Mouse (Mus musculus) ovary, adult 18-20 months (tissue): ENCODE measurements at regions not wholly inside any gene's neighbourhood (a gene's known extent, or its start where the extent isn't known, plus 50 kb on each side); places are given as distances from the start of the nearest gene placed in this dataset.

Experiments
- DNase-seq: peaks from one replicate; pipeline ENCODE4 v3.0.0; 2022; ENCODE audit warnings: low spot score, mixed read lengths

DNA sequence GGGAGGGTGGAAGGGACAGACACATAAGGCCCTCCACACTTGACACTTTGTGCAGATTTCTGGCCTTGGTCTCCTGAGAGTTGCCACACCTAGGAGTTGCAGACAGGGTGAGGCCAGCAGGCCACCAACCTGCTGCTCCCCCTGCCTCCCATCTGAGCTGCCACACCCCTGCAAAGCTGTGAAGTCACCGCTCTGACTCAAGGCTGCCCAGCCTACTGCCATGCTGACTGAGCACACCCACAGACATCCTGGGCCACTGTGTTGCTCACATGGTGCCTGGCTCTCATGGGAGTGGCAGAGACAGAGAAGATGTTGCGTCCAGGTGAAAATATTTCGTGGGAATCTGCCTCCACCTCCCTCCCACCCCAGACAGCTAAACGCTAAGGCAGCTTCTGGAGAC, 150.3 kb downstream of the Tfap2c start:
- DNase-seq, result no peak

DNA sequence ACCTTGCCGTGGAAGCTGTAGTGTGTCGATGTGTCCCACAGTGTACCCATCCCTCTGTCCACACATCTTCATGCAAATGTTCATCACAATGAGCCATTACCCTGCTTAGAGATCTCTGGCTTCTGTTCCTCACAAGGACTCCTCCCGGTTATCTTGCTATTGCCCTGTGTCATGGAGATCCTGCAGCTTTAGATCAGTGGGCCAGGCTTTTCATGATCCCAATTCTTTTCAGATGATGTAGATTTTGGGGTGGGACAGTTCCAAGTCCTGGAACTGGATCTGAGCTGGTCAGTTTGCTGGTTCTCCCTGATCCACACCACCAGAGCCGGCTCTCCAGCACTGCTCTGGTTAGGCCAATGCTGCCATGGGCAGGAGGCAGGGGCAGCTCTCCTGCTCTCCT, 161.2 kb downstream of the Tfap2c start:
- DNase-seq, result no peak

DNA sequence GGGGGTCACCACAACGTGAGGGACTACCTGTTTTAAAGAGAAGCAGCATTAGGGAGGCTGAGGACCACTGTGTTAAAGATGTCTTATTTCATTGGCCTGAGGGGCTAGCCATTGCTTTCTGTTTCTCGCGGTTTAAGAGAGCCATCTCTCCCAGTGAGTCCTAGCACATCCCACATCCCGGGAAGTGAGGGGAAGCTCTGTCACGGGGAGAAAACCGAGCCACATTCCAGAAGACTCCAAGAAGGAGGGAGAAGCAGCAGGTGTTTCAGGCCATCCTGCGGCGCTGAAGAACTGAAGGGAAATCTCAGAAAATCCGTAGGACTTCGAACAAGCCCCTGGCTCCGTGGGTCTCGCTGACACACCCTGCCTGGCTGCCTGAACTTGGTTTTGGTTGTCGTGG, 177.3 kb downstream of the Tfap2c start:
- no peak for DNase-seq

DNA sequence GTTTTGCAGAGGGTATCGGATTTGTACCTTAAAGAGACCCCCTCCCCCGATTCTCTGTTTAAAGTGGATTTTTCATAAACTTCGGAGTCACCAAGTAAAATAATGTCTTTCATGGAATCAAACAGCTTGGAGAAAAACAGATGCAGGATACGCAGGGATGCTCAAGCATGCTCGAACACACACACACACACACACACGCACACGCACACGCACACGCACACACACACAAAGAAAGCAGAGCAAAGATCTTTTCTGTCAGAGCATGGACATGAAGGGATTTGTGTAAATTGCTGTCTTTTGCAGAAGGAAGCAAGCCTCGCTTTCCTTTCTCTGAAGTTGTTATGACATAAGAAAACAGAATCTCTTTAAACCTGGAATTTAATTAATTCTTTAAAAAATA, 178.2 kb downstream of the Tfap2c start:
- no peak for DNase-seq

DNA sequence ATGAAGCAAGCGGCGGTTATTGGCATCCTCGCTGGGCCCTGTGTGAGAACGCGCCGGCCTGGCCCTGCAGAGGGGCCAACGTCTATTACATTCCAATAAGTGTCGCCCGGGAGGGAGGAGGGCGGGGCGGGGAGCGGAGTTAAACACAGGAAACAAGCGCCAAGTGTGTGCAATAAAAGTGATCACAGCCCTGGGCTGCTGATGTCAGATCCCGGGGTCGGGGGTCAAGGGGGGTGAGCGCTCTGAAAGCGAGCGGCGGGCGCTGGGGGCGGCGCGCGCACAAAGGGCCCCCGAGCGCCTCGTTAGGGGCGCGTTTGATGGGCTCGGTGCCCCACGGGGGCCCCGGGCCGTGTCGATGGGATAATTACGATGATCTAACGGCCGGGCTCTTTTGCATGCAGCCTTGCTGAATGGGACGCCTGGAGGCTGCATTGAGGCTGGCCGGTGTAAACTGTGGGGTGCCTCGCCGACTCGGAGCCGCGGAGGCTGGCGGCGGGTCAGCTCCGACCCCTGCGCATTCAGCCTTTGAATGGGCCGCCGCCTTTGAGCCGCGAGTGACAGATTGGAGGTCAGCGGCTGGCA, 178.9 kb downstream of the Tfap2c start:
- no peak for DNase-seq

DNA sequence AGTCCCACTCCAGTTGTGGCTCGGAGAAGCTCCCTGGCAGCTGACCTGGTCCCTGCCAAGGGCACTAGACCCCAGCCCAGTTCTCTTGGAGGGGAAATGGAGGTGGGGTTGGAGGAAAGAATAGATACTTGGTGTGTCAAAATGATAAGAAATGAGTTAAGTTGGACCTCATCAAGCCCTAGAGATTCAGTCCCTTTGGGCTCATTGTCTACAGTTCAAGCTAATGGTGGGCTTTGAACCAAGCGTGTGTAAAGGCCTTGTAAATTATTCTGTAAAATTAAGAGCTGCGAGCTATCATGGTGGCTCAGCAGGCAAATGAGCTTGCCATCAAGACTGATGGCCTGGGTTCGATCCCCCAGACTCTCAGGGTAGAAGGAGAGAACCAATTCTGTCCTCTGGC, 179.8 kb downstream of the Tfap2c start:
- no peak for DNase-seq

DNA sequence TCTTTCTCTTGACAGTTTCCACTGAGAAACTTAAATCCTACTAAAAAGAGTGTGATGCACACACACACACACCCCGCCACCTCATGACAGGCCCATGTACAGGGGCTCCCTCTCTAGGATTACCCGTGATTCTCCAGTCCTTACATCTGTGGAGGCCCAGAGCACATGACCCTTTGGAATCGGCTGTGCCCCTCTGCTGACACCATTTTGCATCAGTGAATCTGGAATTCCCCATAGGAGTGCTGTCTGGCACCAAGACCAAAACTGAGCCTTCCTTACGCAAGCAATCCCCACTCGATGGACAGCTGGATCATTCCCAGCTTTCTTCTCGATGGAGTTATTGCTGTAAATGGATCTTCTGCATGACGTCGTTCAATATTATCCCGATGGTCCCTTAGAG, 180.3 kb downstream of the Tfap2c start:
- DNase-seq, result no peak

DNA sequence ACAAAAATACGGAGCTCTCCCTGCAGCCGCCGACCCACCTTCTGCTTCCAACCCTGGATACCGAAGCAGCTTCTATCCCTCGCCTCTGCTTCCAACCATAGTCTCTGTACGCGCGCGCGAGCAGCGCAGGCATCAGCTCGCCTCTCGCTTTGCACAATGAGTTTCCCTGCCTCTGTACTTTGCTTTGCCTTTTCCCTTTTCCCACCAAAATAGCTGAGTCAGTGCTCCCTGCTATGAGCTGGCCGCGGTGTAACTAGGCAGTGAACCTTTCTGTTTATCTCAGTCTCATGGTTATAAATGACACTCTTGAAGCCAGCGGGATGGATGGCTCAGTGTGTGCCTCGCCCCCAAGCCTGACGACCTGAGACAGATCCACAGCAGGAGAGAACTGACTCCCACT, 182.0 kb downstream of the Tfap2c start:
- DNase-seq, result no peak

DNA sequence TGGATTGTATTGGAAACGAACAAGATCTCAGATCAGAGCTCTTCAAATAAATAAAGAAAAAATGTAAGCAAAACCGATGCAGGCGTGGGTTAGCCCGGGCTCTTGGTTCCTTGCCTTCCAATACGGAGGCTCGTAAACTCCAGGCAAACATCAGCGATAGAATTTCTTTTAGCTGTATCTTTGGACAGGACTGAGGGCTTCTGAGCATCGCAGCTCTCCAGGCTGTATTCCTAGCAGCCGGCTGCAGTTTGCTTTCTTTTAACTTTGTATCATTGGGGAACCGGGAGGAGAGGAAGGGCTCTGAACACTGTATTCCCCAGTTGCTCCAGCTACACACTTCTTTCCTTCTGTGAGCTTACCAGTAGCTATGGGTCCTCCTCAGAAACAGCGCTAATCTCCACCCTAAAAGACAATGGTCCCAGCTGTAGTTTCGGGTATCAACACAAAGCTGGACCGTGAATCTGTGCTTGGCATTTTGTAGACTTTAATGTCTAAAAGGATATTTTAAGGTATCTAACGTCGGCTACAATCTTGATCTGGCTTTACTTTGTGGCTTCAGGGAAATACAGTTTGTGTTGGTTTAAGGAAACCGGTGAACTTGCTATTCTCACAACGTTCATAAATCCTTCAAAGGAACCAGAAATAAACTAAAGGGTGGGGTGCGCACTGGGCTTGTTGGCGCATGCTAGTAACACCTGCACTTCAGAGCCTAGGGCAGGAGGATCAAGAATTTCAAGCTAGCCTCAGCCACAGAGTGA, 183.2 kb downstream of the Tfap2c start:
- no peak for DNase-seq

DNA sequence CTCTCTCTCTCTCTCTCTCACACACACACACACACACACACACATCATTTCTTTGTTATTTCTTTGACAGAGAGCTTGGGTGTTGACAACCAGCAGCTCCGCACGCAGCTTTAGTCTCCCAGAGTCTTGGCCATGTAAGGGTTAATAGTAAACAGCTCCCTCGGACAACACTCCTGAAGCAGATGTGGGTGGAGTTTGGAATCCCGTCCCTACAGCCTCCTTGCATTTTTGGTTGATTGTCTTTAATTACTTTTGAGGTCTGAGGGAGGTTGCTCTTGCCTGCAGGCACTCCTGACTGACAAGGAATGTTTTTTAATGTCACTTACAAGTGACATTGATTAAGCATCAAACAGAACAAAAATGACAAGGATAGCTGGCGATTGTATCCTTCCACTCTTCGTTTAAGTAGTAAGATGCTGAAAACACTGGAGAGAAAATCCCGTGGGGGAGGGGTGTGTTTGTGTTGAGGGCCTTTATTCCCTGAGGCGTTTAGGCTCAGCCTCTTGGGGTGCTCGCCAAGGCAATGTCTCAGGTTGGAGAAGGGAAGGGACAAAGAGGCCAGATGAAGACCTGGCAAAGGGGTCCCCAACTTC, 184.1 kb downstream of the Tfap2c start:
- no peak for DNase-seq

DNA sequence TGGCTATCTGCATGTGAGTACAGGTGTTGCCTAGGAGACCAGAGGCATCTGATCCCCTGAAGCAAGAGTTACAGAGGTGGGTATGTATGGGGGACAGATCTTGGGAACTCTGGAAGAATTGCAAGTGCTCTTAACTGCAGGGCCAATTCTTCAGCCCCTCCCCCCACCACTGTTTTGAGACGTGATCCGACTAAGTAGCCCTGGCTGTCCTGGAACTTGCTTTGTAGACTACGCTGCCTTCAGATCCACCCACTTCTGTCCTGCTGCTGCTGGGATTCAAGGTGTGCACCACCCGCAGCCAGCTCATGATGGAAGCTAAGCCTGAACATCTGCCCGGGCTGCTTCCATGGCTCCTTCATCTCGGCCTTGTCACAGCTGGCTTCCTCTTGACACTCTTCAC, 186.2 kb downstream of the Tfap2c start:
- no peak for DNase-seq

DNA sequence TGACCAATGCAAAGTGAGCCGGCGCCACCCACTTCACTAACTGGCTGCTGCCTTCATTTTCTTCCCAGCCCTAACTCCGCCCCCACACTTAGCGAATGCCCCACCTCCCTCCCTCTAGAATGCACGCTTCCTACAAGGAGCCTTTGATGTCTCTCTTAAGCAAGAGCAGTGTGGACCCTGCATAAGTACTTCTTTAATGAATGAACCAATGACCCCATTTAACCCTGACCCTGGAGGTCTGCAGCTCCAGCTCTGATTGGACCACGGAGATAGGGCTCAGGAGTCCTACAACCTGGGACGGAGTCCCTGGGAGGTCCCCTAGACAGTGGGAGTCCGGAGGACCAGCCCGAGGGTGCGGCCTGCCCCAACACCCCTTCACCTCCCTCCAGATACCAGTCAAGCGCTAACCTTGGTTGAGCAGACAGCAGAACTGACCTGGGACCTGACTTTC, 189.7 kb downstream of the Tfap2c start:
- no peak for DNase-seq

DNA sequence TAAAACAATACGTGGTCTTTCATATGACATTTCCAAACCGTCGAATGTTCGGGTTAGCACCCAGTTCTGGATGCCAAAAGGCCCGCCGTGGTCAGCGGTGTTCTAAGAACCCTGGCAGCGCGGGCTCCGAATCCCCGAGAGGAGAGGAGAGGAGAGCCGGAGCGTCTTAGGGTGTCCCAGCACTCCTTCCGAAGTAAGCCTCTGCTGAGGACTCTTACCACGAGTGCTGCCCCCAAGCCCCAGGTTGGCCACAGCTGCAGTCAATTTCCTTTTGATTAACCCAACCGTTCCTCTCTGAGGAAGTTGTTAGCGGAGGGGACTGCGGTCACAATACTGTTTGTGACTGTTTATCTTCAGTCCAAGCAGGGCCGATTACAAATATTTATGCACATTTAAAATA, 190.1 kb downstream of the Tfap2c start:
- DNase-seq, result no peak

DNA sequence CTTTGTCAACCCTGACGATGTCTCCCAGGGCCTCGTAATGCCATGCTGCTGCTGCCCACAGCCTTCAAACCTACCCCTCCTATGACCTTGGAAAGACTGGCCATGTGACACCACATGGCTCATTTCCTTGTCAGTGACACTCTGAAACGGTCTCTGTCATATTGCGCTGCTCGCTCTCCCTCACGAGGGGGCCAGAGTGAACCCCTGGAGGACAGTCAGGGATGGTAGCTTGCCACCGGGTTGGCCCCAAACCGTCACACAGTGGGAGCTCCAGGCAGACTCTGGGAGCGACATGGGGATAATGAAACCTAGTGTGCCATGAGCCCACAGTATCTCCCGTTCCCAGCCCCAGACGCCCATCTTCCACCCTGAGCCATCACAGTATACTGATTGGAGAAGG, 188.8 kb downstream of the Bmp7 start:
- no peak for DNase-seq

DNA sequence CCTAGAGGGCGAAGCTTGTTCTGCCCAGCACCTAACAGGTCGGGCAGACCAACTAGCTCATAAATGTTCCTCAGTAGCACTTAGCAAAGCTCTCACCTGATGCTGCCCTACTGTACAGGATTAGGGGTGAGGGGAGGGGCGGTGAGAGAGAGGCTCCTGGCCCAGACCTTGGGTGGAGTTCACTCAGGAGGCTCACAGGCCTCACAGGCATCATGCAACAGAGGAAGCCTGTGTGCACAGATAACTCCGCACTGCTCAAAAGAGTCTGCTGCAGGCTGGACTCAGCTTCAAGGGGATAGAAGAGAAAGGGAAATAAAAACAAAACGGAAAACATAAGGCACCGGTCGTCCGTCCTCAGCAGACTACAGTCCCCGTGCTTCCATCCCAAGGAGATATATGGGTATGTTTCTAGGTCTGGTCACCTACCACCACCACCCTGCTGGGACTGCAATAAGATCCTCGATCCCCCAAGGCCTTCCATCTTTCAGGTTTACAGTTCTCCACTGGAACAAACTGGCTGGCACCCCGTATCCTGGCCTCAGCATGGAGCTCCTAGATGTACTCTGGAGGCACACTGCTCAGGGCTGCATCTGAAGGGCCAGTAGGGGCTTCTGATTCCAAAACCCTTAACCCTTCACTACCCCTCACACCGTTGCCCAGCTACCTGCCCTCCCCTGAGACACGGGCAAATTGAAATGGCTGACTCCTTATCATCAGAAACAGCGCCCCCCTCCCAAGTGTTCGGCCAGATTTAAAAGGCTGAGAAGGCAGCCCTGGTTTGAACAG, 184.2 kb downstream of the Bmp7 start:
- no peak for DNase-seq

DNA sequence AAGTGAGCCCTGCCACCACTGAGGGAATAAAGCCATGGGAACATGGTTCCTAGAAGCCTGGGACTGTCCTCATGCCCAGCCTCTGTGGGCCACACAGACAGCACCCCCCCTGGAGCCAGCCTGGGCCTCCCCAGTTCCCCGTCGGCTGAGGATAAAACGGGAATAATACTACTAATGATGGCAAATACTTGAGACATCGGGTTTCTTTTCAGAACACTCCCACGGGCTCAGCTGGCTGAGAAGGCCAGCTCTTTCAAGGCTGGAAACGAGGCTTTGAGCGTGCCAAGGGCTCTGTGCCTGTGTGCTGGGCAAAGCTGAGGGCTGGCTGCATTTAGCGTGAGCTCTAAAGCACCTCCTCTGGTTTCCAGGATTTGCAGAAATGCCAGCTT, 183.7 kb downstream of the Bmp7 start:
- DNase-seq, result no peak

DNA sequence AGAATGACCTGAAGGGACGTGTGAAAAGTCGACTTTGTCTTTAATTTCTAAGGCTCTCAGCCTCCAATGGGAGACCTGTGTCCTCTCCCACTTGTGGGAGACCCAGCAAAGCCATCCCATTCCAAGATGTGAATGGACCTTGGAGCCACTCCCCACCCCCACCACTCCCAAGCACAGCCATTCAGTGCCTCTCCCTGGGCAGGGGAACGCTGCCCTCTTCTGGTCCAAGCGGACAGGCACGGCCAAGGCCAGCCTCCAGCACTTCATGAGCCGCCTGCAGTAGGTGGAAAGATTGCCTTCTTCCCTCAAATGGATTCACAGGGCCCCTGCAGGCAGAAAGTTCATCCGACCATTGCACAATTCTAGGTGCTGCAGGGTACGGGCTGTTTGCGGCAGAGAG, 181.6 kb downstream of the Bmp7 start:
- DNase-seq, result no peak

DNA sequence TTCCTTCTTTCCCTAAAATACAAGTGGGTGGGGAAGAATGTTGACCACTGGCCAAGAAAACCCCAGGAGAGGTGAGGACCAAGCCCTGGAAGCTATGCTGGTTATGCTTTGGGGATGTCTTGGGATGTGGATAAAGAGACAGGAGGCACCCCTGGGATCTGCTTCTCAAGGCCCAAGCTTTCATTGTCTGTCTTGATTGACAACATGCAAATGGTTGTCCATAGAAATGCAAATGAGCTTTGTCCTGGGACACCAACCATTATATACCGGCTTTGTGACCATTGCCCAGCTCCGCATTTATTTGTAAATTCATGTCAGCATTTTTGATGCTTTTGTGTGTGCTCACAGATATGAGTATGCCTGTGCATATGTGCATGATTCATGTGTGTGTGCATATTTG, 174.9 kb downstream of the Bmp7 start:
- no peak for DNase-seq

DNA sequence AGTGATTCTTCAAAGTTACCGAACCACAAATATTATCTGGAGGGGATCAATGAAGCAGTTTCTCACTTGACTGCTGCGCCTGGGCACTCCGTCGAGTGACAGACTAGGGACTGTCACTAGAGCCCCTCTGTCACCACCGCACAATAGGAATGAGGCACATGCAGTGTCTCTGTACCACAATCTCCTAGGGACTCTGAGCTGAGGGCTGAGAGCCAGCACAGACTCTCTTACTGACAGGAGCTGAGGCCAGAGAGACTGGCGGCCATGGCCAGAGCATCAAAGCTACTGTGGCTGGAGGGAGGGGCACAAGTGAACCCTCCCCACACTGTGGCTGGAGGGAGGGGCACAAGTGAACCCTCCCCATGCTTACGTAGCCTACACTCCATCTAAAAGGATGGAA, 173.7 kb downstream of the Bmp7 start:
- DNase-seq, result no peak

DNA sequence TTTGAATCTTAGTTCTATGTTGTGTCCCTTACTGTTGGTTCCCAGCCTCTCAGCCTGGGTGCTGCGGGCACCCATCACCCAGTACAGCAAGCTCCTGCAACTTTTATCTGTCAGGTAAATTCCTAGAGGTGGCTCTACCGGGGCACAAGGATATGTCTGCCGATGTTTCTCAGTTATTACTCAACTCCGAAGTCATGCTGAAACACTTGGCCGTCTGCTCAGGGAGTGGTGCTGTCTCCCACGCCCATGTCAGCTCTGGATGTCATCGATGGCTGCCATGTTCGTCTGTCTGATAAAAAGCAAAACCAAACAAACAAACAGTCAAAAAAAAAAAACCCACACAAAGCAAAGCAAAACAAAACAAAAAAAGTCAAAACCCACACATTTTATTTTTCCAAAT, 171.4 kb downstream of the Bmp7 start:
- DNase-seq, result no peak

DNA sequence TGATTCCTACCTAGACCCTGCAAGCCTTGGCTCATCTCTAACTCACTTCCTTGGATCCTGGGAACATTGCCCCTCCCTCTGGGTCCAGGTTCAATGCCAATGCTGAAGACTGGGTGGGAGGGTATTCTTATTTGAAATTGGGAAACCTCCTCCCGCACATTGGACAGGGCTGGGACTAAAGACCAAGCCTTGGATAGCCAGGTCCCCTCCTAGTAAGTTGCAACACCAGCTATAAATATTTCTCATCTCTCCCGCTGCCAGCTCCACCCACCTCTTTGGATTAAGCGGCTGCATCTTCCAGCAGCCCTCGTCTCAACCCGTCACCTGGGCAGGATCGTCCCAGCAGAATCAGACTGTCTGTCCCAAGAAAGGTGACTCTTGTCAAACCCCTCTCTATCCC, 170.1 kb downstream of the Bmp7 start:
- no peak for DNase-seq

DNA sequence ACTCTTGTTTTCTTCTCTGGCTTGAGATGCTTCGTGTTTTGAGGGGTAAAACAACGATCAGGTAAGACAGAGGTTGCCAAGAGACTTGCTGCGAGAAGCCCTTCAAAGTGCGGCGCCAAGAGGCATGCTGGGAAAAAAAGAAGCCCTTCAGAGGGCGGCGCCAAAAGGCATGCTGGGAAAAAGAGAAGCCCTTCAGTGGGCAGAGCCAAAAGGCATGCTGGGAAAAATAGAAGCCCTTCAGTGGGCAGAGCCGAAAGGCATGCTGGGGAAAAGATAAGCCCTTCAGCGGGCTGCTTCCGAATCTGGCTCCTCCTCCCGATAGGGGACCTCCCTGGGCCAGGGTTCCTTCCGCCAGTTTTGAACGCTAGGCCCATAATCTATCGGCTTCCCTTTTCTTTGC, 169.5 kb downstream of the Bmp7 start:
- no peak for DNase-seq

DNA sequence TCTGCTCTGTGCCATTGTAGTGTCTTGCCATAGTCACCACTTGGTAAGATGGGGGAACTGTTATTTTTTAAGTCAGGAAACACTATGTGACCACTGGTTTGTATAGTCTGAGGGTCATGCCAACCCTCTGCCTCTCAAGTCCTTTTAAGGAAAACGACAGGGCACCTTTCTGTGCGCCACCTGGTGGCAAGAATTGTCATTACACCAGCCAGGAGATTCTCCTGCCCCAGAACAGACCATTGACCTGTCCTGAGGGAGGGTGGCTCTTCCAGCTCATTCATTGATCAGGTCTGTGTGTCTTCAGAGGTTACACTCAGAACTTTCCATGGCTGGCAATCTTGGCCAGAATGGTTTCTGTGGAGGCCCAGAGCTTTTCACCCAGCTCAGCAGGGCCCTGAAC, 166.9 kb downstream of the Bmp7 start:
- DNase-seq, result no peak
